Mouse (Mus musculus) CD4-positive helper T cell, adult 2 months (primary cell): ENCODE measurements at regions not wholly inside any gene's neighbourhood (a gene's known extent, or its start where the extent isn't known, plus 50 kb on each side); places are given as distances from the start of the nearest gene placed in this dataset.

Experiments
- DNase-seq: peaks from one replicate; pipeline ENCODE4 v3.0.0-alpha.2; 2012; ENCODE audit warnings: low read depth, missing footprints, low spot score

DNA sequence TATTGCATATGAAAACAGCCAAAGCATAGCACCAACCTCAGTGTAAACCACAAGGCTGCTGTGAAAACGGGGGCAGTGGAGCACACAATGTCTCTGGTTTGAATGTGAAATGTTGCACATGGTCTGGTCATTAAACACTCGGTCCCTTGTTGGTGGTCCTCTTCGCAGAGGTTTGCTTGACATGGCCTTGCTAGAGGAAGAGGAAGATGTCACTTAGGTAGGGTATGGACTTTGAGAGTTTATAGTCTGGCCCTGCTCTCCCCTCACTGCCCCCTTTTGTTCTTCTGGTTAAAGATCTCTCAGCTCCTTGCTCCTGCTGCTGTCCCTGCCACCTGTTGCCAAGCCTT lies 125.9 kb upstream of the Ift57 start:
- DNase-seq: no peak

DNA sequence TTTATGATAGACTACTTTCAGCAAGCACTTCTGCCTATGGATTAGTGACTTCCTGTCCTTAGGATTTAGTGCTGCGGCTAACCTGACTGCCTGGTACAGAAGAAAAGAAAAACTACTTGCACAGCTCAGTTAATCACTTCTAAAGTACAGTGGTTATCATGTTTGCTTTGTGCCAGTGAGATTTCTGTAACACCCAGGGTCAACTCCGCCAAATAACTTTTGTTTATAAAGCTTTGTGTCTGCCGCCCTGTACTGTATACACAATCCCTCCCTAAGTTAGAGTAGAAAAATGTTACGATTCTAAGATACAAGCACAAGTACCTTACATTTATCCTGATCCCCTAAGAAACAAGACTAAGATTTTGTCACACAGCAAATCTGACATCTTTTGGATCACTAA lies 120.1 kb upstream of the Ift57 start:
- DNase-seq: no peak

DNA sequence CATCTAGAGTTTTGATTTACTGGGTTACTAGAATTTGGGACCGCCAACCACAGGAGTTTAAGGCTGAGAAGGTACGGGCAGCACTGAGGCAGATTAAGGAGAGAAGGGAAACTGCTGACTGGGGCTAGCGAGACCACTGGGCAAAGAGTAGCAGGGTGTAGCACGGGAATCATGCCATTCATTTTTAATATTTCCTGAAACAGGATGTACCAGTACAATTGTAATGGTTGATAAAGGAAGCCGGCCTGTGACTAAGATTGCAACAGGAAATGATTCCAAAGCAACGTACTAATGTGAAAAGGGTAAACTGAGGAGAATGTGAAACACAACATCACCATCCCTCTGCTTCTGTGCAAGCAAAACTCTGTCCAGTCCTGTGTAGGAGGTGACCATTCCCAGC lies 118.3 kb upstream of the Ift57 start:
- DNase-seq: no peak

DNA sequence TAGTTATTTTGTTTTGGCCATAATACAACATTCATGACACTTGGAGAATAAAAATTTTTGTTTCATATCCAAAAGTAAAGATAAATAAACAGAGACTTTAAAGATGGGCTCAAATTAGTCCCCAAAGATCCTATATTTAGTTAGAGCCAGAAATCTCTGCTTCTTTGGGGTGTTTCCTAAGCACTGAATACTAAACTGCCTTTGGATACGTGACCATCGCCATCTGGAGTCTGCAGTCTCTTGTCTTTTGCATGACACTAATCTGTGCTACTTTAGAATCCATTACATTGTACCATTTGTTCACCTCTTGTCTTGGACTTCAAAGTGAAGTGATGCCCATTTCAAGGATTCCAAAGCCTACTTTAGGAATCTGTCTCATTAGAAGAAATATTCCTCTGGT lies 92.5 kb upstream of the Ift57 start:
- no peak for DNase-seq

DNA sequence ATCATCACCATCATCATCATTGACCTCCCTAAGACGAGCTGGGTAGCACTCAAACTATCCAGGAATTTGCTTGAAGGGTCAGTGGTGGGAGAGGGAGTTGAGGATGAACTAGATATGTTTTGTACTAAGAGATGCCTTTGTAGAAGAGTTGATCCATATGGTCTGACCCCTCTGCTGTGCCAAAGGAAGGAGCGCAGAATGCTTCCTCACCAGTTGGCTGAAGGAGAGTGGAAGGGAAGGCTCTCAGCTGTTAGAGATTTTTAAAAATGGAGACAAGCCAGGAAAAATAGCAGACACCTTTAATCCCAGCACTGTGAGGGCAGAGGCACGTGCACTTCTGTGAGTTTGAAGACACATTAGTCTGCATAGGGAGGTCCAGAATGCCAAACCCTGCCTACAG lies 84.2 kb upstream of the Ift57 start:
- DNase-seq: no peak

DNA sequence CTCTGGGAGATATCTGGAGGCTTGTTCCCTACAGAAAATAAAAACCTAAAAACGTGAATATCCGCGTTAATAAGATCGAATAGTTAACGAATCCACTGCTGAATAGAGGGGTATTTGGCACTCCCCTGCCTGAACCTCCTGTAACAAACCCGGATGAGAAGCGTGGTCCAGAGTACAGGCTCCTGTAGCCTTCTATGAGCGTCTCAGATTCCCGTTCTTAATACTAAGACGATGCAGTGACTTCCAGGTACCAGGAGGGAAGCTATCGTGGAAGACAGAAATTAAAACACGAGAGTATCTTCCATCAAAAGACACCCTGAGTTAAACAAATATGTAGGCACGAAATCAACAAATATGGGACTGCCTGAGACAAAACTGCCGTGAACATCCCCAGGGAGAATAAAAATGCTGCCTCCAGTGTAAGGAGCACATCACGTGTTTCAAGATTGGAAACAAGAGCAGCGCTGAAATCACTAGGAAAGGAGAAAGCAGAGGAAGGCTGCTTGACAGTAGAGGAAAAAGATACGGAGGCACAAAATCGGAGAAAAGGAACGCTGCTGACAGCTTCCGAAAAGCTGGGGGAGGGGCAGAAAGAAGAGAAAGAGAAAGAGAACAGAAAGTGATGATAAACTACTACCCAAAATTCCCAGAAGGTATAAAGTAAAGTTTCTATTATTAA lies 83.6 kb upstream of the Ift57 start:
- no peak for DNase-seq

DNA sequence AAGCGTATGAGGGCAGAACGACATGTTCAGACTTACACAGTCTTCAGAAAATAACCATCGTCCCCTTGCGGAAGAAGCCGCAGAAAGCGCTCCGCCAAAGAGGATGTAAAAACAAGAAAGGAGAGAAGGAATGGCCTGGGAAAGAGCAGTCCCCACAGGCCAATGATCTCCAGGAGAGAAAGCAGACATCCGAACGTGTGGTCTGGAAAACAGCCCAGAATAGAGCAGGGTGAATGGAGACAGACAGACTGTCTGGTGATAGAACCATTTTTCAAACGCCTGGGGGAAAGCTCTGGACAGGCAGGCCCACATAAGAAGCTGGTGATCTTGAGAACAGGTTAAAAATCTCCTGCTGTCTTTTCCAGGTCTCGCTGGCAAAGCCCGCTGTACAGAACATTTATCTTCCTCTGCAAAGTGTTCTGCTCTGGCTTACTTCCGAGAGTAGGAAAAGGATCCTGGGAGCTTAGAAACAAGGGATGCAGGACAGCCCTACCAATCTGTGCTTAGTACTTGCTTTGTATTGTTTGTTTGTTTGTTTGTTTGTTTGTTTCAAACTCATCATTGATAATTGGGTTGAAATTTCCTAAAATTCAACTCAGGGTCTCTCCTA lies 82.7 kb upstream of the Ift57 start:
- peak; percentile 1 for DNase-seq

DNA sequence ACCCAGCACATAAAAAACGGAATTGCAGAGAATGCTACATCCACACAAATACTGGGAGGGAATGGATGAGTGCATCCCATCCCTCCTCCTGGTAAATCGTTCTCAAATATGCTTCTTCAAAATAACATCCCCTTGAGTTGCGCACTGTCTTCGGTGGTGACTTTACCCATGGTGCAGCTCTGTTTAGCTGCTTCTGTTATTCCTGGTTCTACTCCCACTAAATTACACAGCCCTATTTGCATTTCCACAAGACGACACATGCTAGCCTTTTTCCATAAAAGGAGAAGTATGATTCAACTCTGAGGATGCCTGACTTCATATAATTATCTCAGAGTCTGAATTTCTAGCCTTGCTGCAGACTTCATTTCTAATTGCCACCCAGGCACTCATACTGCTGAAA lies 65.5 kb upstream of the Ift57 start:
- no peak for DNase-seq

DNA sequence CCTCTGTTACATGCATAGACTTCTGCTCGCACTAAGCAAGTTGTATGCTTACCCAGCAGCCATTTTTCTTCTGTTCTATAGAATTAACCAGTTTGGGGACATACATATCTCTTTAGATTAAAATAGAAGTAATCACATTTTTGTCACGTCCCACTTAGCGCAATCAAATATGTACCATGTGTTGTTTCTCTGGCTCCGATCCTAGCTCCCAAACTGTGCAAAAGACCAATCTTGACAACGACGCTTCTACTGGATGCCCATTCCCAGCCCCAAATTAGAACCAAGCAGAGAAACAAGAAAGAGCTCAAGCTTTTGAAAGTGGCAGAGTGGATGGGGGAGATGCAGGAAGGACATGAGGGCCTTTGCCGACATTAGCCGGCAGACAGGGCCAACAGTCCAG lies 63.5 kb upstream of the Ift57 start:
- no peak for DNase-seq

DNA sequence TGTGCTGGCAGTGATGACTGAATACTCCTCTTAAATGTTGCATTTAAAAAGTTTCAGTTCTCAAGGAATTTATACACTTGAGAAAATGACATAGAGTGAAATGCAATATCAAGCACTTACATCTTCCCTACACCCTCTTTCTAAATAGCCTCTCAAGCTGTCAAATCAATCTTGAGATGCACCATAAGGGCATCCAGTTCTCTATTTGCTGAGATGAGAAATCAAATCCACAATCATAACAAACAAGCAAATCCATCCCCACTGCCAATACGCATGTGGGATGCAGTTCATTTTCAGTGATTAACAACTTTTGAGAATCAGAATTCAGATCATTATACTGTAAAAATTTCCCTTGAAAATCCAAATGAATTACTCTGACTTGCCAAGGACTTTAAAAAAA lies 62.6 kb upstream of the Ift57 start:
- DNase-seq: no peak

DNA sequence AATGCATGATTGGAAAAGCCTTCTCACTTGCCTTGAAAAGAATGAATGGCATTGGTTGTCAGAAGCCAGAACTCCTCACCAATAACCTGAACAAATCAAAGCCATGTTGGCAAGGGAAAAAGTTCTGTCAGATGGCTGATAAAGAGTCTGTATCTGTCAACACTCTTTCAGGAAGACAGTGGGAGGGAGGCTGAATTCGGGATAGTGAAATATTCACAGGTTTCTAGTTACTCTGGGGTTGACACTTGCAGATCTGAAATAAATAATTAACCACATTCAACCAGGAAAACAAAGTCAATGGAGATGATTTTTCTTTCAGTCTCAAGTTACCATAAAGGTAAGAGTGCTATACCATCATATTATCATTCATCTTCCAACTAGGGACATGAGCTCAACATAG lies 56.3 kb upstream of the Ift57 start:
- no peak for DNase-seq

DNA sequence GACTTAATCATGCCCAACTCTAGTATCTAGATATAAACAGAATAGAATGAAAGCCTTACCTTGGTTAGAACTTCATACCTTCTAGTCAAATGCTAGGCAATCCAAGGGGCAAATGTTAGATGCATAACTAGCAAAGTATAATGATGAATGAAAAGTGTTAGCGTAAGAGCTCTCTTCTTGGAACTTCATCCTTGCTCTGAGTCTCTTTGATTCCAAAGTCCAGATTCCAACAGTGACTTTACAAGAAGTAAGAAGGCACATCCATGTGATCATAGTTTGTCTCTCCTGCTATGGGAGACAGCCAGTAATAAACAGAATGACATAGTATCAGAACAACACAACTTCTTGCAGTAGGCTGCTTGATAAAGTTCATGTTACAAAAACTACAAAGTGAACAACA lies 54.6 kb upstream of the Ift57 start:
- no peak for DNase-seq

DNA sequence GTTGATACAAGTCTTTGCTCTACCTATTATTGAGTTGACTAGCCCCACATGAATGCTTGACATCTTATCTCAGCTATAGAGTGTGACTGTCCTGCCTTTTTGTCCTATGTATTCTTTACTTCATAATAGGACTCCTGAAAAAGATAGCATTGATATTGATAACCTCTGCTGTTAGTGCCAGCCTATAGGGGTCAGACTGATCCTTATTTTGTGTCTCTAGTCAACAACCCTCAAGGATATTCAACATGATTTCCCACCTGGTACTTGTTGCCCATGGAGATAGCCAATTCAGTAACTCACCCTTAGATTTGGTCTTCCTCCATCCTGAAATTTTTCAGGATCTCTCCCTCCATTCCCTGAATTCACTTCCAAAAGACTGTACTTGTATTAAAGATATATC lies 52.6 kb upstream of the Ift57 start:
- peak; percentile 6 for DNase-seq
